Mouse (Mus musculus): ENCODE results near the gene Nob1. TPM values are rescaled to one million over a fixed set of nuclear protein-coding genes. Genes with fewer than 3 reads are reported as not detected.

Gene Nob1
- polyA plus RNA-seq, 2 experiments: 51.8 to 99.8 TPM

DNA sequence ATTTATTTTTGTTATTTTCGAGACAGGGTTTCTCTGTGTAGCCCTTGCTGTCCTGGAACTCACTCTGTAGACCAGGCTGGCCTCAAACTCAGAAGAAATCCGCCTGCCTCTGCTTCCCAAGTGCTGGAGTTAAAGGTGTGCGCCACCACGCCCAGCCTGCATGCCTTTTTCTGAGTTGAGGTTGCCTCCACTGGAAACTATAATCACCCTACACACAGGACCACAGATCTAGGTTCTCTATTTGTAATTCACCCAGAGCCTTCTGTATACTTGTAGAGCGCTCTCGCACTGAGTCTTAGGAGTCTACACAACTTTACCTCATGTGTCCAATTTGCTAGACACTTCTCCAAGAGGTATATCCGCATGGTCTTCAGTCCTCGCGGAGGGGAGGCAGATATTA lies 675 bp downstream of the Nob1 start:
- no peak overlapping the region for H3K27ac ChIP-seq (replicated peaks; ENCODE audit: low read depth, low read length)

DNA sequence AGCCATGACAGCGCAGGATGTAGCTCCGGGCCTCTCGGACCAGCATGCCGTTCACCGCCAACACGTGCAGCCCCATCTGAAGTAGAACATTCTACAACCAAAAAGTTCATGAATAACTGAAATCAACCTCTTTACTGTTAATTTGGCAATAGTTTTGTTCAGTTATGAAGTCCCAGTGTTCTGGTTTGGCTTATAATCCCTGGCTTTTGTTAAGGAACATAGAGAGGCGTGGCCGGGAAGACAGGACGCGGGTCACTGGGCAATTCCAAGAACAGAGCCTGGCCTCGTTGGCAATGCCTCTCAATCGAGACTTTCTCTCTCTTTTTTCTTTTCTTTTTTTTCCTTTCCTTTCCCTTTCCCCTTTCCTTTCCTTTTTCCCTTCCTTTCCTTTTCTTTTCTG lies 7.8 kb downstream of the Nob1 start:
- Histone ChIP-seq H3K4me2 (replicated peaks; ENCODE audit: low read depth, low read length, severe bottlenecking) (no peak overlapping the region), H3K36me3 (ENCODE audit: control insufficient read depth, insufficient read depth, low read length) (peaks cover 97% of the 10 kb centered on the region), H3K9me3 (ENCODE audit: control insufficient read depth, low read length) (no peaks in the 10 kb centered on the region), H3K4me1 (ENCODE audit: control insufficient read depth, insufficient read depth, low read length) (no peaks in the 10 kb centered on the region), H3K27me3 (ENCODE audit: control insufficient read depth, insufficient read depth, low read length) (no peaks in the 10 kb centered on the region), H3K27ac (replicated peaks; ENCODE audit: low read depth, low read length) (no peak overlapping the region), H3K9ac (ENCODE audit: low read depth, low read length, severe bottlenecking) (no peak overlapping the region), H3K4me3 (replicated peaks; ENCODE audit: low read length) (no peak overlapping the region)
- DNase-seq (ENCODE audit: low spot score): no peak
- TF ChIP-seq POLR2A (IDR thresholded peaks at IDR 0.05; ENCODE audit: borderline replicate concordance, extremely low read depth, insufficient read depth, insufficient read length): no peak
- 92% methylated on average over 12 of the region's 12 CpGs for WGBS
- ATAC-seq (ENCODE audit: low FRiP score, low read depth): no peak

More for the DNA sequence above, 675 bp downstream of the Nob1 start:
- ATAC-seq (ENCODE audit: low FRiP score, low read depth): no peak
- no peak for TF ChIP-seq POLR2A (IDR thresholded peaks at IDR 0.05; ENCODE audit: borderline replicate concordance, extremely low read depth, insufficient read depth, insufficient read length)
- Histone ChIP-seq H3K4me1 (ENCODE audit: control insufficient read depth, insufficient read depth, low read length) (no peaks in the 10 kb centered on the region; the same call in 1 of the 2 replicates), H3K9ac (ENCODE audit: low read depth, low read length, severe bottlenecking) (peak overlapping the region; percentile 84), H3K4me2 (replicated peaks; ENCODE audit: low read depth, low read length, severe bottlenecking) (peak overlapping the region; percentile 73), H3K36me3 (ENCODE audit: control insufficient read depth, insufficient read depth, low read length) (peaks cover 32% of the 10 kb centered on the region), H3K4me3 (replicated peaks; ENCODE audit: low read length) (peak overlapping the region; percentile 92), H3K9me3 (ENCODE audit: control insufficient read depth, low read length) (no peaks in the 10 kb centered on the region), H3K27me3 (ENCODE audit: control insufficient read depth, insufficient read depth, low read length) (no peaks in the 10 kb centered on the region)
- 27% methylated on average over 9 of the region's 9 CpGs for WGBS
- no peak for DNase-seq (ENCODE audit: low spot score)

DNA sequence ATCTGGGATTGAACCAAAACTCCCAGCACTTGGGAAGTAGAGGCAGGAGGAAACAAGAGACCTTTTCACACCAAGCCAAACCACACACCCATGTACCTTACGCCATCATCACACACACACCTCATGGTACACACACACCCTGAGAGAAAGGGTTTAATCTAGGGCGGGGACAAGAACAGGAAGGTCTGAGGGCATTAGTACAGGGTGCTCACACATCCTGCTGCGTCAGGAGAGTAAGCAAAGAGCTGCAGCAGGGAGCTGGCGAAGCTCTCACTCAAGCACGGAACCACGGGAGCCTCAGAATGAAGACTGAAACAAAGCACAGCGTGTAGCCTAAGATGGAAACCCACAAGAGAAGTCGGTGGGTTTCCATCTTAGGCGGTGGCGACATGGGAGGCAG lies 11.0 kb downstream of the Nob1 start:
- no peaks in the 10 kb centered on the region for H3K4me1 ChIP-seq (ENCODE audit: control insufficient read depth, insufficient read depth, low read length)
- no peak for TF ChIP-seq POLR2A (IDR thresholded peaks at IDR 0.05; ENCODE audit: borderline replicate concordance, extremely low read depth, insufficient read depth, insufficient read length)
- H3K27me3 ChIP-seq (ENCODE audit: control insufficient read depth, insufficient read depth, low read length): no peaks in the 10 kb centered on the region
- 93% methylated on average over 10 of the region's 10 CpGs for WGBS
- DNase-seq (ENCODE audit: low spot score): no peak
- peaks cover 95% of the 10 kb centered on the region for H3K36me3 ChIP-seq (ENCODE audit: control insufficient read depth, insufficient read depth, low read length)
- H3K9ac ChIP-seq (ENCODE audit: low read depth, low read length, severe bottlenecking): no peak overlapping the region
- ATAC-seq (ENCODE audit: low FRiP score, low read depth): no peak
- no peak overlapping the region for H3K27ac ChIP-seq (replicated peaks; ENCODE audit: low read depth, low read length)
- no peak overlapping the region for H3K4me2 ChIP-seq (replicated peaks; ENCODE audit: low read depth, low read length, severe bottlenecking)
- H3K4me3 ChIP-seq (replicated peaks; ENCODE audit: low read length): no peak overlapping the region
- H3K9me3 ChIP-seq (ENCODE audit: control insufficient read depth, low read length): no peaks in the 10 kb centered on the region

DNA sequence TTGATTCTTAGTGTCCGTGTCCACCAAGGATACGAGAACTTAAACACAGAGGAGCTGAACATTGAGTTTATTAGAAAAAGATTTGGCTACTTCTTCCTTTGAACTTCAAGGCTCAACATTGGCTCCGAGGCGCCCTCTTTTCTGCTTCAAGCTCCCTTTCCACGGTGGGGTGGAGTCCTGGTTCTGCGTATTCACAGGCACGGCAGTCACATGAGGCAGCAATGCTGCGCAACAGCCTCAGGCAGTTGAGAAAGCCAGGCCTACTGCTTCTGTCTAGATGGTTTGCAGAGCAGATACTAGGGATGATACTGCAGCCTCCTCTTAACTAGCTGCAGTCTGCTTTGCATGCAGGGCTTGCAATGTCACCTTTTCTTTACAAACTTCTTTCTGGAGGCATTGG lies 12.3 kb downstream of the Nob1 start:
- DNase-seq (ENCODE audit: low spot score) (no peak), ATAC-seq (ENCODE audit: low FRiP score, low read depth) (no peak)
- no peaks in the 10 kb centered on the region for H3K9me3 ChIP-seq (ENCODE audit: control insufficient read depth, low read length)
- H3K27me3 ChIP-seq (ENCODE audit: control insufficient read depth, insufficient read depth, low read length): no peaks in the 10 kb centered on the region
- H3K27ac ChIP-seq (replicated peaks; ENCODE audit: low read depth, low read length): no peak overlapping the region
- no peak for TF ChIP-seq POLR2A (IDR thresholded peaks at IDR 0.05; ENCODE audit: borderline replicate concordance, extremely low read depth, insufficient read depth, insufficient read length)
- H3K4me3 ChIP-seq (replicated peaks; ENCODE audit: low read length): no peak overlapping the region
- no peak overlapping the region for H3K4me2 ChIP-seq (replicated peaks; ENCODE audit: low read depth, low read length, severe bottlenecking)
- no peak overlapping the region for H3K9ac ChIP-seq (ENCODE audit: low read depth, low read length, severe bottlenecking)
- WGBS: 90% methylated on average over 8 of the region's 8 CpGs
- no peaks in the 10 kb centered on the region for H3K4me1 ChIP-seq (ENCODE audit: control insufficient read depth, insufficient read depth, low read length)
- H3K36me3 ChIP-seq (ENCODE audit: control insufficient read depth, insufficient read depth, low read length): peaks cover 87% of the 10 kb centered on the region

DNA sequence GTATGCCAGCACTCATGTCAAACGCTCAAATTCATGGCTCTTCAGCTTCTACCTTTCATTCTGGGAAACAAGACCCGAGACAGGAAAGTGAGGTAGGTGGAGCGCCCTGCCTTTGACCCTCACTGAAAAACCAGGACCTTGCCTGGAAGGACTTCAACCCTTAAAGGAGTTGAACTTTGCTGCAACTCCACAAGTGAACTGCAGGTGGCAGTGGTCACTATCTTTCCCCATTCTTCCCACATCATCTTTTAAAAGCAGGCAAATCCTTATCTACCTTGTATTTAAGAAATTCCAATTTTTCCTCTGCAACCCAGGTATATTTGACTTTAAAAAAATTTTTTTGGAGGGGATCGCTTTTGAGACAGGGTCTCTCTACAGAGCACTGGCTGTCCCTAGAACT lies 13.5 kb downstream of the Nob1 start:
- WGBS: 70% methylated on average over 4 of the region's 4 CpGs
- Histone ChIP-seq H3K27ac (replicated peaks; ENCODE audit: low read depth, low read length) (no peak overlapping the region), H3K4me3 (replicated peaks; ENCODE audit: low read length) (no peak overlapping the region), H3K36me3 (ENCODE audit: control insufficient read depth, insufficient read depth, low read length) (peaks cover 78% of the 10 kb centered on the region), H3K4me1 (ENCODE audit: control insufficient read depth, insufficient read depth, low read length) (no peaks in the 10 kb centered on the region), H3K9ac (ENCODE audit: low read depth, low read length, severe bottlenecking) (no peak overlapping the region), H3K9me3 (ENCODE audit: control insufficient read depth, low read length) (no peaks in the 10 kb centered on the region), H3K4me2 (replicated peaks; ENCODE audit: low read depth, low read length, severe bottlenecking) (no peak overlapping the region), H3K27me3 (ENCODE audit: control insufficient read depth, insufficient read depth, low read length) (no peaks in the 10 kb centered on the region)
- ATAC-seq (ENCODE audit: low FRiP score, low read depth): no peak
- DNase-seq (ENCODE audit: low spot score): peak; percentile 49
- no peak for TF ChIP-seq POLR2A (IDR thresholded peaks at IDR 0.05; ENCODE audit: borderline replicate concordance, extremely low read depth, insufficient read depth, insufficient read length)

DNA sequence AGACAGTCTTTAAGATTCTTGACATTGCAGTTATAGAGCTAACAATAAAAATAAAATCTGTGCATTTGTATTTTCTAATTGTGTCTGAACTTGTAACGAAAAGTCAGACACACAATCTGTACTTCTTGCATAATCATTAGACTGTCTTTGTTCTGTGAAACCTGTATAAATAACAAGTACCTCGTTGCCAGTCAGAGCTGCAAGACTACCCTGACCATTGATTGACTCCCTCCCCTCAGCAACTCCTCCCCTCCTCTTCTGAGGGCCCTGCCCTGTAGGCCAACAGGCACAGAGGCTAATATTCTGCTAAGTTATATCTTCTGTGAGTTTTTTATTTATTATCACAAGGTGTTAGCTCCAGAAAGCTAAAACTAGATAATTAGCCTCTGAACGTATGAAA lies 18.9 kb downstream of the Nob1 start:
- no peak for DNase-seq (ENCODE audit: low spot score)
- no peak overlapping the region for H3K9ac ChIP-seq (ENCODE audit: low read depth, low read length, severe bottlenecking)
- no peak for TF ChIP-seq POLR2A (IDR thresholded peaks at IDR 0.05; ENCODE audit: borderline replicate concordance, extremely low read depth, insufficient read depth, insufficient read length)
- H3K4me1 ChIP-seq (ENCODE audit: control insufficient read depth, insufficient read depth, low read length): peaks cover 7% of the 10 kb centered on the region
- WGBS: 58% methylated on average over 3 of the region's 3 CpGs
- no peaks in the 10 kb centered on the region for H3K9me3 ChIP-seq (ENCODE audit: control insufficient read depth, low read length)
- no peak overlapping the region for H3K4me2 ChIP-seq (replicated peaks; ENCODE audit: low read depth, low read length, severe bottlenecking)
- no peak overlapping the region for H3K27ac ChIP-seq (replicated peaks; ENCODE audit: low read depth, low read length)
- H3K4me3 ChIP-seq (replicated peaks; ENCODE audit: low read length): no peak overlapping the region
- H3K27me3 ChIP-seq (ENCODE audit: control insufficient read depth, insufficient read depth, low read length): no peaks in the 10 kb centered on the region
- H3K36me3 ChIP-seq (ENCODE audit: control insufficient read depth, insufficient read depth, low read length): peaks cover 26% of the 10 kb centered on the region
- no peak for ATAC-seq (ENCODE audit: low FRiP score, low read depth)
